Mouse (Mus musculus): ENCODE measurements around the gene Tmem179.

DNA sequence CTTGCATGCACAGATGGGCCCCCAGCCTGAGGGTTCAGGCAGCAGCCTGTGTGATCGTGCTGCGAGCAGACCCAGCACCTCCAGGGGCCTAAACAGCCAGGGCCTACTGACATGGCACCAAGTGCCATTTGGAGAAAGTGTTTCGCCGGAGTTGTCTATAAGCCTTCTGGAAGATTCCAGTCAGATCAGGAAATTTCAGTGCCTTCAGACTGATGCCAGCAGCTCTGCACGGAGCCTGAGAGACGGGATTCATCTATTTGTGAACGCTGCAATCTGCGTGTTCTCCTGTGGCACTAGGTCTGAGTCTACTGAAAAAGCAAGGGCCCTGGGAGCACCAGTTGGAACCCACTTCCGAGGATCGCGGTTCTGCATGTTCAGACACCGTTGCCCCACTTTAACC, 23.8 kb upstream of the Tmem179 start:
- no peak for TF ChIP-seq CTCF (IDR thresholded peaks at IDR 0.05; ENCODE audit: control insufficient read depth, insufficient read depth, insufficient read length)
- TF ChIP-seq MYOG (IDR thresholded peaks at IDR 0.05; ENCODE audit: control insufficient read depth, extremely low read depth, insufficient read length), result no peak
- TF ChIP-seq USF1 (IDR thresholded peaks at IDR 0.05; ENCODE audit: low read depth), result no peak
- no peak for TF ChIP-seq CEBPB (IDR thresholded peaks at IDR 0.05; ENCODE audit: low read depth)
- TF ChIP-seq MAX (IDR thresholded peaks at IDR 0.05), result no peak
